Mouse (Mus musculus): ENCODE results near the gene Tpbgl.

The Tpbgl gene

DNA sequence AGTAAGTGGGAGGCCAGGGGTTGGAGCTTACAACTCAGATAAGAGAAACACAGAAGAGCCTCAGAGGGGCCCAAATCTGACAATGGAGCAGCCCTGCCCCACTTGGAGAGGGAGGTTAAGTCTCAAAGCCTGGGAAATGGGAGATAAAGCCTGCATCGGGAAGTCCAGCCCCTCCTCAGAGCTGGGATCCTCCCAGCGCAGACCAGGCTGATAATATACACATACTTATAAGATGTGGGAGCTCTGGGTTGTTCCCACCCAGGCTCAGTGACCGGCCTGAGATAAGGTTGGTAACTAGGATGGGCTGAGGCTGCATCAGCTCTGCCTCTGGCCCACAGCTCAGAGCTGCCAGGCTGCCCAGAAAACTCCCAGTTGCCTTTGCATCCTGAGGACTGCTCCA, 15.2 kb upstream of the Tpbgl start:
- no peak for DNase-seq (ENCODE audit: low spot score in 2 of 2)

DNA sequence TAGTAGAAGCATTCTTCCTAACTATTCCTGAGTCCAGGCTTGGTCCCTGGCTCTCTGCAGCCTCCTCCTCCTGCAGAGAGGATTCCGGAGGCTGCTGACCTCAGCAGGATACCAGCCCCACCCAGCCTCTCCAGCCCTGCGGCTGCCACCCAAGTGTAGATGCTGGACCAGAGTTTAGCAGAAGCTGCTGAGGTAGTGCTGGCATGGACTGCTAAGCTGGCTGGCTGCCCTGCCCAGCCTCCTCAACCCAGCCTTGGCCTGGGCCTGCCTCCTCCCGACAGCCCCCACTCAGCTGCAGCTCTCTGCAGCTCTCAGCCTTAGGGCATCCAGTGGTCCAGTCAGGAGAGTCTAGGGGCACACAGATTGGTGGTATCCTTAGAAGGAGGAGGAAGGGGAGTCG, 14.3 kb upstream of the Tpbgl start:
- no peak for DNase-seq (ENCODE audit: low spot score in 2 of 2)

DNA sequence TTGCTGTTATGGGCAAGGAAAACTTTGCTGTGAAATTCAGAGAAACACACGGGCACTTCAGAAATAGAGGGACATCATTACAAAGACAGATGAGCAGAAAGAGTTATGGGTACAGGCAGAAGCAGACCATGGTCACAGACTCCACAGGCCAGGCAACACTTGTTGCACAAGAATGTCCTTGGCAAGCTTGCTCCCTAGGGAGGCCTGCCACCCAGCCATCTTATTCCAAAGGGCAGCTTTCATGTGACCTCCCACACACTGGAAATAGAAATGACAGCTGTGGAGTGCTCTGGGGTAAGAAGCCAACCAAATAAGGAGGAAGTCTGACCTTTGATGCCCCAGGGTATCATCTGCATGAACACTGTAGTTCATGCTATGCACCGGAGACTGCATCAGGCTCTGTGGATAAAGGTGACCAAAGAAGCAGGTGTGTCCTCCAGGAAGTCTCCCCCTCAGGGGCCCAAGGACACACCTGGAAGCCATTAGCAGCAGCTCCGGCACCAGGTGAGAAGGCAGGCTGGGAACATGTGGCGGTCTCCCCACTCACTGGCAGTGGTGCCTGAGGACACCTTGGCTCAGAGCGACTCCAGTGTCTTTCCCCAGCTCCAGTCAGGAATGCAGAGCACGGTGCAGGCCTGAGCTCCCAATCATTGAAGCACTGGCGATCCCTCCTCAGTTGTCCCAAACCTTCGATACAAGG, 7.2 kb upstream of the Tpbgl start:
- DNase-seq (ENCODE audit: low spot score in 2 of 2), result no peak

DNA sequence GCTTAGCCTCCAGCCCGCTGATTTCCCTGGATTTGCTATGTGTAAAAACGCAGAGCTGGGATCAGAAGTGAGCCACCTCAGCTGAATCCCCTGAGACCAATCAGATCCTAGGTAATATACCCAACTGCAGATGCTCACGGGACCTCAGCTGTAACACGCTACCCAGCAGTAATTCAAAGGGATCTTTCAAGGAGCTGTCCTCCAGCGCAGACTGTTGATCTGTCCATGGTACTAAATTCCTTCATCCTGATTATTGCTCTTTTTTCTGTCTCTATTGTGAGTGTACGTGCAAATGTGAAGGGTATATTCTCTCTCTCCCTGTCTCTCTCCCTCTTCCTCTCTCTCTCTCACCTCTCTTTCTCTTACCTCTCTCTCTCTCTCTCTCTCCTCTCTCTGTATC, 5.4 kb upstream of the Tpbgl start:
- DNase-seq (ENCODE audit: low spot score in 2 of 2), result no peak

DNA sequence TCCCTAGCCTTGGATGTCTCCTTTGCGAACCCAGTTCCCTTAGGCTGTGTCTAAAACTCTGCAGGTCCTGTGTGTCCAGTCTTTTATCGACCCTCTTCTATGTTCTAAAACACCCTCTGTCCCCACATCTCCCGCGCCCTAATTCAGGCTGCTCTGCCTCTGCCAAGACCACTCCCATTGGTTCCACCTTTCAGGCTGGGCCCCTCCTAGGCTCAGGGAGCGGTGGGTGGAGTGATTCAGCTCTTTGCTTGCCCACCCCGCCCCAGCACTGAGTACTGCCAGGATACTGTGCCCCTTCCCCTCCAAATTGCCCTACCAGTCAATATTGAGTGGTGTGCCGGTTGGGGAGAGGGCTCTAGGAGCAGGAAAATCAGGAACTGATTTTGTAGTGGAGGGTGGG, 463 bp upstream of the Tpbgl start:
- DNase-seq (ENCODE audit: low spot score in 2 of 2), result no peak

DNA sequence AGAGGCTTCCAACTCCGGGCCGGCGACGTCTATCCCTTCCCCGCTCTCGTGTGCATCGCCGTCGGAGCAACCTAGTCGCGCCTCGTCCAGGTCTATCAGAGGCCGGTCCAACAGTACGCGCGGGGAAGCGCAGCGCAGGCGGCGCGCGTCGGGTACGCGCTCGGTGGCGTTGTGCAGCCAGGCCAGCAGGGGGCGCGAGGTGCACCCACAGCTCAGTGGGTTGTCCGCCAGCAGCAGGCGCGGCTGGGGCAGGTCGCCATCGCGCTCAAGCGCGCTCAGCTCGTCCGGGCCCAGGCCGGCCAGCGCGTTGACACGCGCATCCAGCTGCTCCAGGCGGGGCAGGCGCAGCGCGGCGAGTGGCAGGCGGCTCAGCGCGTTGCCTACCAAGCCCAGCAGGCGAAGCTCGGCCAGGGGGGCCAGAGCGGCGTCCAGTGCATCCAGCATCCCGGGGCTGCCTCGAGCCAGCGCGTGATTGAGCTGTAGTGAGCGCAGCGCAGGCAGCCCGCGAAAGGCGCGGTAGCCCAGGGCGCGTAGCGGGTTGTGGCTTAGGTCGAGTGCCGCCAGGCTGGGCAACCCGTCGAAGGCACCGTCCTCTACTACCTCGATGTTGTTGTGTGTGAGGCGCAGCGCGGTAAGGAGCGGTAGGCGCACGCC, 1.1 kb downstream of the Tpbgl start:
- peak; percentile 67 to 80 for DNase-seq (ENCODE audit: low spot score in 2 of 2)

DNA sequence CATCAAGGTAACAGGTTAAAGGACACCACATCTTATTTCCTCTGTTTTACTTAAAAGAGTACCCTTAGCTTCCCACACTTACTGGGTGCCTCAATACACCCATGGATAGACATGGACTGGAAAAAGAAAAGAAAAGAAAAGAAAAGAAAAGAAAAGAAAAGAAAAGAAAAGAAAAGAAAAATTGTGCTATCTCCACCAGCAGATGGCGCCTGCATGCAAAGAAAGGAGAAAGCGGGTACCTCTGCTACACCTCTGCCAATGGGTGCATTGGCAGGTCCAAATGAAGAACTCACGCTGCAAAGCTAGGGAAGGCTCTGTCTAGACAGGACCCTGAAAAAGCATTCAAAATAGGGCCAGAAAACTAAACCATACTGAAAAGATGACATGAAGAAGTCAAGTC, 8.0 kb downstream of the Tpbgl start:
- no peak for DNase-seq (ENCODE audit: low spot score in 2 of 2)

DNA sequence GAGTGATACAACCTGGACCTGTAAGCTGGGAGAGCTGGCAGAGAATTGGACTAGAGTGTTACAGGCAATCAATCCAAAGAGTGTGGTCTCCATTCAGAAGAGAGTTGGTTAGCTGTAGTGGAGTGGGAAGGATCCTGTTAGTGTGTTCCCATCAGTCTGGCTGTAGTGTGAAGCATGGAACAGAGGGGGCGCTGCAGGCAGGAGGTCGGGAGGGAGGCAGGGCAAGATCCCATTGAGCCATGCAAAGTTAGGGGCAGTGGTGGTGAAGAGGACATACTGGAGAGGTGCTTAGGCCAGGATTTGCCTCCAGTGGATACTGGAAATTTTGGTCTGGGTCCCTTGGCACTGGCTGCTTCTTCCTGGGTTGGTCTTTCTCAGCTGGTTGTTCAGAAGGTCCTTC, 8.6 kb downstream of the Tpbgl start:
- no peak for DNase-seq (ENCODE audit: low spot score in 2 of 2)

DNA sequence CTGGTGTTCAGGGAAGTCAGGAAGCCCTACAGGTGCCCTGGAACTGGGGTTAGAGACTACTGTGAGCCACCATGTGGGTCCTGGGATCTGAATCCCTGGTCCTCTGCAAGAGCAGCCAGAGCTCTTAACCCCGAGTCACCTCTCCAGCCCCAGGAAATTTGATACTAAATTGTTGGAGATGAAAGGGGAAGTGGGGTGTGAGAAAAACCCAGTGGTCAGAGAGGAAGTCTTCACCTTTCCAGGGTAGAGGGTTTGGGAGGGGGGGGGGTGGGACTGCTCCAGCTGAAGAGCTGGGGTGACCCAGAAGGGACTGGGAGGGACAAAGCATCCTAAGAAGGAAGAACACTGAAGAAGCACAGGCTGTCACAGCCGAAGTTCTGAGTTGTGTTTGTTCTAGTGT, 19.3 kb downstream of the Tpbgl start:
- no peak for DNase-seq (ENCODE audit: low spot score in 2 of 2)

DNA sequence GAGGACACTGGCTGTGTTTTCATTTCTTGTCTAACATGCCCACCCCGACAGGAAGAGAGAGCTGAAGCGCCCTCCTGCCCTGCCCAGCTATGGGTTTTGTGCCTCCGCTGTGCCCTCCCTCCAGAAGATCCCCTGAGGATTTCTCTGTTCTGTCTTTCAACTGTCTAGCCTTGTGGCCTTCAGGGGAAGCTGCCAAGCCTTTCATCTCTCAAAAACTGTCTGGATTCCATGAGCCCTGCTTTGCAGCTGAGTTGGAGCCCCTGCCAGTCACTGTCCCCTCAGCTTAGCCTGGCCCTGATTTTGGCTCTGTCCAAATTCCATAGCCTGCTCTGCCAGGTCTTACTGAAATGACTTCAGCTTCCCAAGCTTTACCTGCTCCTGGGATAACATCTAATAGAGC, 20.1 kb downstream of the Tpbgl start:
- DNase-seq (ENCODE audit: low spot score in 2 of 2), result no peak

DNA sequence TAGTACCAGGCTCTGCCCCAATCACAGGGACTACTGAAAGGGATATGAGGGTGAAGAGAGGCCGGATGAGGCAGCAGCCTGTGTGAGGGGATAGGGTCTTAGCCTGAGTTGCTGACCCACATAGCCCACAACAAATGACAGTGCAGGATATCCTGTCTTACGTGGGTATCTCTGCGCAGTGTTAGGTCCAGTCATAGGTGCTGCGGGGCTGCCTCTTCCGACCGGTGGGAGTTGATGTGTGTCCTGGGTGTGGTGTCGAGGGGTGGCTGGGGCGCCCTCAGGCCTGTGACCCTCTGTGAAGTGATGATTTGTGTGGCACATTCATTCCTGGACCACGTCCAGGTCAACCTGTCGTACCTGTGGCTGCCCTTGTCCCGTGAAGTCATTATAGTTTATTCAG, 20.6 kb downstream of the Tpbgl start:
- no peak for DNase-seq (ENCODE audit: low spot score in 2 of 2)

DNA sequence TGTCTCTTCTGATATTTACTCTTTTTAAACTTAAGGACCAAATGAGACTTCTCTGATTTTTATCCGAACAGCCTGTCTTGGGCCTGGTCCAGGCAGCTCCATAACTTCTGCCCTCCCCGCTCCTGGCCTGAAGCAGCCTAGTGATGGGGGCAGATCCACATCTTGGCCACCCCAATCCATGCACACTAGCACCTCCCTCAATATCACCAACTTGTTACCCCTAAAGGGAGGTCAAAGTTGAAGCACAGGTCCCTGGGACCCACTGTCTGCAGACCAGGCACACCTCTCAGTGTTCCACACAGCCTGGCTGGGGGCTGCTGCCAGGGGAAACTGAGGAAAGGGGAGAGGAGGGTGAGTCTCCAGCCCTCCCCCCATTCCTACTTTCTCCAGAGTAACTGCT, 21.8 kb downstream of the Tpbgl start:
- no peak for DNase-seq (ENCODE audit: low spot score in 2 of 2)

DNA sequence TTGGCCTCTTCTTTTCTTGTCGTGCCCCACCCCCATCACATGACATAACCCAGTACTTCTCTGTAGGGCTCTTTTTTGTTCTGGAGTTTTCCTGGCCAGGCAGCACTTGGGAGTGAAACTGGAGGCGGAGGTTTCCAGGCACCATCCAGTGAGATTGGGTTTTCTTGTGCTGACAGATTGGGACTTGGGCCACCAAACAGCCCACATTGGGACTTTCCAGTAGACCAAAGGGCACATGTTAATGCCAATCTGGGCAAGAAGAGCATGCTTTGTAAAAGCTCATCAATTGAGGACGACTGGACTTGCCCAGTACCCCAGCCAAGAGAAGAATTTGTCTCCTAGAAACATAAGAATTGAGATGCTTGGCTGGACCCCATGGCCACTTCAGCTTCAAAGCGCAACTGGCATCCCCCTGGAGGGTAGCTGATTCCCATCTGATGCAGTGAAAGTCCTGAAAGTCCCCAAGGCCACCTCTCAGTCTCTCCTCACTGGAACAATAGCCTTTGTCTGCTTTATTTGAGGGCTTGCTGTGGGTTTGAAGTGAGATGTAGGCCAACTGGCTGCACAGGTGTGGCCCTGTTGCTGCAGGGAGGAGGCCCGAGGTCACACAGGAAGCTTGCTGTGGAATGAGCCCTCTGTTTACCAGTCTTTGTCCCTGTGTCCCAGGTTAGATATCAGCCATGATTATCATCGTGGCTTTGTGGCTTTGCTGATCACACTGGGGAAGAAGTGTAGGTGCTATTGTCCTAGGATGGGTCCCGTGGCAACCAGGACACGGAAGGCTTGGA, 22.8 kb downstream of the Tpbgl start:
- no peak for DNase-seq (ENCODE audit: low spot score in 2 of 2)

DNA sequence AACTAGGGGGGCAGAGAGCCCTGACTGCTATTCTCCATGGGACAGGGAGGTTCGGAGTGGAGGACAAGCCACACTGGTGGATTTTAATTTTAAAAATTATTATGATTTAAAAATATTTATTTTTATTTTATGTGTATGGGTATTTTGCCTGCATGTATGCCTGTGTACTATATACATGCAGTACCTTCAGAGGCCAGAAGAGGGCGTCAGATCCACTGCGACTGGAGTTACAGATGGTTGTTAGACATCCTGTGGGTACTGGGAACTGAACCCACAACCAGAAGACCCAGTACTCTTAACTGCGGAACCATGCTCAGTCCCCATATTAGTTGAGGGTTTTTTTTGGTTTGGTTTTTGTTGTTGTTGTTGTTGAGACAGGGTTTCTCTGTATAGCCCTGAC, 28.2 kb downstream of the Tpbgl start:
- no peak for DNase-seq (ENCODE audit: low spot score in 2 of 2)

DNA sequence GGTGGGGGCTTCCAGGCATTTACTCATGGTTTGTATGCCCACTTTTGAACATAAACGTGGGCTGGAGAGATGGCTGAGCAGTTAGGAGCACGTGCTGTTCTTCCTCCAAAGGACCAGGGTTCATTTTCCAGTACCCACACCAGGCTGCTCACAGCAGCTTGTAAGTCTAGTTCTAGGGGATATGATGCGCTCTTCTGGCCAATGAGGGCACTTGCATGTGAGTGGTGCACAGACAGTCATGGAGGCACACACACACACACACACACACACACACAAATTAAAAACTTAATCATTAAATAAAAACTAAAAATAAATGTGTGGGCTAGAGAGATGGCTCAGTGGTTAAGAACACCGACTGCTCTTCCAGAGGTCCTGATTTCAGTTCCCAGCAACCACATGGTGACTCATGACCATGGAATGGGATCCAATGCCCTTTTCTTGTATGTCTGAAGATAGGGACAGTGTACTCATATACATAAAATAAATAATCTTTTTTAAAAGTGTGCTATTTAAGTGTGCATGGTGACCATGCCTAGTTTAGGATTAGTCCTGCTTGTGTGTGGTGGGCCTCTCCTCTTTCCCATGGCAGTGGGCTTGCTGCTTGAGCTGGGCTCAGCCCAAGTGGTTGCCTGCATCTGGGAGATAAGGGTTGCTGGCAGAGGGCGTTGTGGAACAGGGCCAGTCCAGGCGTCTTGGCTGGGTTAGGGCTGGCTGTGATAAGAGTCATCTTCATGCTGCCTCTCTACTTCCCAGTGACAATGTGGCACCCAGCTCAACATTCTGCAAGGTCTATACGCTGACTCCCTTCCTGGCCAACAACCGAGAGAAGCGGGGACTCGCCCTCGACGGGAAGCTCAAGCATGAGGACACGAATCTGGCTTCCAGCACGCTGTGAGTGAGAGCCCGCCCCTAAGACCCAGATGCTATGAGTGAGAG, 32.8 kb downstream of the Tpbgl start:
- no peak for DNase-seq (ENCODE audit: low spot score in 2 of 2)

DNA sequence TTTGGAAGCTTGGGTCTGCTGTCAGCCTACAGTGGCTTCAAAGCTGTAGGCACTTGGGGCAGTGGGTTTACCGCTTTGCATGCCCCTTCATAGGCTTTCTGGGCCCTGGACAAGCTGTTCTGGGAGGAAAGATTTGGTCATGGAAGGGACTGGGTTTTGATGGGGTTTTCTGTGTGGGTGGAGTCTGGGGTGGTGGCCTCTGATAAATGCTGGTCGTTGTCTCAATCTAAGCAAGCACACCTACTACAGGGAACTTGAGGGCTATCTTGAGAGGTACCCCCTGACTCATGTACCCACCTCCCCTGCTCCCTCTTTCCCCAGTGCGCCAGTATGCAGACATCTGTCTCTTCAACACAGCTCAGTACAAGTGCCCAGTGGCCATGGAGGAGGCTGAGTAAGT, 34.2 kb downstream of the Tpbgl start:
- no peak for DNase-seq (ENCODE audit: low spot score in 2 of 2)

DNA sequence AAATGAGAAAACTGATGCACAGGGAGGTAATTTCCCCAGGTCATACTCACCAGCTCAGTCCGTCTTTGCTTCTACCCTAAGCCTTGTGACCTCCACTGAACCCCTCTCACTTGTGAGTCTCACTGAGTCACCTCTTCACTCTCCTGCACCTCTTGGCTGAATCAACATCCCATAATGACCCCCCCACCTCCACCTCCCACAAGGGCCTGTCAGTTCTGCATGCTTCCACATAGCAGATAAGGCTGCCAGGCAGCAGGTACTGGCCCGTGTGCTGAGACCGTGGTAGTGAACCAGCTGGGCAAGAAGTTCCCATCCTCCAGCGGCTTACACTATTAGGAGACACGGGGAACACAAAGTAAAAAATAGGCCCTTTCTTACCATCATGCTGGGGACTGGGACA, 36.3 kb downstream of the Tpbgl start:
- no peak for DNase-seq (ENCODE audit: low spot score in 2 of 2)

DNA sequence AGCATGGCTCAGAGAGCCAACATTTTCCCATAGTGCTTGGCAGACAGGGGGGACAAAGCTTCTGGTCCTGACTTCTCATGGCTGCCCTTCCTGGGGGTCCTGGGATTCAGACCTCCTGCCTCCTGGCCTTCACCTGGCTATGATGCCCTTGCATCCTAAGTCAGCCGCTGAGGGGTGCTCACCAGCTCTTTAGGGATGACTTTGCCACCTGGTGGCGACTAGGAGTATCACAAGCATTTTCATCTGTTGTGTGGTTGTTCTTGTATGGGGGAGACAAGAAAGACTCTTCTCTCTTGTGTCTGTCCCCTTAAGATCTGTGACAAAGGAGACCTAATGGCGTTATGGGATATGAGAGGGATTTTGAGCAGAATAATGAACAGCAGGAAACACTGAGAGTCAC, 36.8 kb downstream of the Tpbgl start:
- DNase-seq (ENCODE audit: low spot score in 2 of 2), result peak; percentile 64 to 74

DNA sequence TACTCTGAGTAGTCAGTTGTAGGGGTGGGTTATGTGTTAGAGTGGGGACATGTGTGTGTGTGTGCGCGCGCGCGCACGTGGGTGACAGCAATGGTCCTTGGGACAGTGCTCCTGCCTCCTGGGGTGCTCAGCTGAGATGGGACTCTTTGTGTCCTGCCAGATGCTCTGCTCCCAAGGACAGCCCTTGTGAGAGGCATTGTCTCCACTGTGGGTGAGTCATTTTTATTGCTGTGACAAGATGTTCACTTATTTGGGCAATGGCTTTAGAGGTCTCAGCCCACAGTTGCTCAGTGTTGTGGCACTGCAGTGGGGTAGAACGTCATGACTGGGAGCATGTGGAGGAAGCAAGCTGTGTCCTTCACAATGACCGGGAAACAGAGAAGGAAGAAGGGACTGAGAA, 40.9 kb downstream of the Tpbgl start:
- no peak for DNase-seq (ENCODE audit: low spot score in 2 of 2)

DNA sequence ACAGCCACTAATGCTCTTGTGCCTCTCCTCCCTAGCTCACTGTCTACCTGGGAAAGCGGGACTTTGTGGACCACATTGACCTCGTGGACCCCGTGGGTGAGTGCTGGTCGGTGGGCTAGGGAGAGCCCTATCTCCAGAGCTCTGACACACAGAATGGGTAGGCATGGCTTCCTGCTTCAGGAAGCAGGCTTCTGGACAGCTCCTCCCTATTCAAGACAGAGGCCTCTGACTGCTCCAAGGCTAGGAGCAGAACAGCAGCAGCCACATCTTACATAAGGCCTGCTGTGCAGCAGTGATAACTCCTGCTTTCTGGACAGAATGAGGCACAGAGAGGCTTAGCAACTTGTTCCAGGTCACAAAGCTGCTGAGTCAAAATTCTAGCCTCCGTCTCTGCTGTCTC, 43.3 kb downstream of the Tpbgl start:
- no peak for DNase-seq (ENCODE audit: low spot score in 2 of 2)

DNA sequence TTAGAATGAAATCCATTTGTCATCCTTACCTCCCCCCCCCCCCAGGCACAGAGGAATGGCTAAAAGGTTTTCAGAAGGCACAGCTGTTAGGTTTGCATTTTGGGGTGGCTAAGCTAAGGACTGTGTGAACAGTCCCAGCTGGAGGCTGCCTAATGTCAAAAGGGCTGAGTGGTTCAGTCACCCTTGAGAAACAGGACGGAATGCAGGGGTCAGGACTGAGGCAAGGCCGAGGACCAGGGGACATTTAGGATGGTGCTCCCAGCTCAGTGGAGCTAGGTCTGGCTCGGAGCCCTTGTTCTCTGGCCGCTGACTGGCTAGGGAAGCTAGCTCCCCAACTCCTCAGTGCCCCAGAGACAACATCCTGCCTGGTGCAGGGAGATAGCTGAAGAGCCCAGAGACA, 44.0 kb downstream of the Tpbgl start:
- DNase-seq (ENCODE audit: low spot score in 2 of 2), result no peak

DNA sequence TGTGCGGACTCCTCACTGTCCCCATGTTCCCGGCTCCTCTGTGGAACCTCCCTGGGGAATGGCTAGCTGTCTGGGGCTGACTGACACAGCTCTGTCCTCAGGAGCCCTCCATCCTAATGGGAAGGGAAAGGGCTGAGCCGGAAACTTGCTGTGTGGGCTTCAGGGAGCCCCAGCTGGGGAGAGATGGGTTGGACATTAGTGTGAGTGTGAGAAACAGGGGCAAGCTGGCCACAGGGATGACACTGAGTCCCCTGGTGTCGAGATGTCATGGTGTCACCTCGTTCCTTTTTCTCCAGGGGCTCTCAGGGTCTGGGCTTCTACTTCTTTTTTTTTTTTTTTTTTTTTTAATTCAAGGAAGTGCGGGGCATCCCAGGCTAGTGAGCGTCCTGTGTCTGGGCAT, 44.6 kb downstream of the Tpbgl start:
- DNase-seq (ENCODE audit: low spot score in 2 of 2), result no peak
